Mouse (Mus musculus) lung, postnatal 0 days (tissue): ENCODE measurements around the gene Zfp827.

Experiments used
- CTCF ChIP-seq: IDR thresholded peaks from 2 replicates; pipeline ENCODE4 v1.5.1; 2016; ENCODE audit warnings: antibody characterized with exemption, mild to moderate bottlenecking
- EP300 ChIP-seq: IDR thresholded peaks from 2 replicates; pipeline ENCODE4 v1.6.1; 2016; ENCODE audit warnings: antibody characterized with exemption, mild to moderate bottlenecking, control low read depth

DNA sequence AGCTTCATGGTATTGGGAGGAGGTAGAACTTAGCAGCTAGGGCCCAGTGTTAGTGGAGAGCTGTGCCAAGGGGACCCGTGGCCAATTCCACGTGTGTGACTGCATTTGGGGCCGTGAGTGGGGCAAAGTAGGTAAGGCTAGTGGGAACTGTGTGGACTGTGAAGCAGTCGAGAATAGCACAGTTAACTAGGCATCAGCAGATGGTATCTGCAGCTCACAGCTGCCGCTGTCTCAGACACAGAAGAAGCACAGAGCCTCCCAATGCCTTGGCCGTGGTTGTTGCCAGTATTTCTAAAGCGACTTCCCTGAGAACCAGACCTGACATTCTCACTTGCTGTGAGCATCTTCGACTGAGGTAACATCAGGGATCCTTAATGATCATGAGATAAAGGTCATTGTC lies 112.7 kb downstream of the Zfp827 start:
- no peak for TF ChIP-seq EP300
- TF ChIP-seq CTCF, result no peak
